Mouse (Mus musculus) lung, adult 2 months (tissue): Measurements from ENCODE around the gene Tmem145. TPM values are rescaled to one million over a fixed set of nuclear protein-coding genes. Genes with fewer than 3 reads are reported as not detected.

Source experiments
- DNase-seq: peaks from one replicate; pipeline ENCODE4 v3.0.0; 2022
- H3K4me1 ChIP-seq: fragments of 200-500 bp; 2 replicates; pipeline ENCODE4 v1.6.1; 2011; ENCODE audit warnings: low read length; ENCODE audit not compliant: control insufficient read depth, insufficient read depth
- H3K4me3 ChIP-seq: fragments of 200-500 bp; replicated peaks from 2 replicates; pipeline ENCODE3; 2011; ENCODE audit warnings: low read depth, mild to moderate bottlenecking, control low read depth, low read length; ENCODE audit errors: extremely low read depth
- CTCF ChIP-seq: fragments of 200-500 bp; IDR thresholded peaks from 2 replicates; pipeline ENCODE4 v1.5.1; 2011; ENCODE audit warnings: mild to moderate bottlenecking, low read length, control low read depth; ENCODE audit not compliant: insufficient read depth
- POLR2A ChIP-seq: fragments of 200-500 bp; IDR thresholded peaks from 2 replicates; pipeline ENCODE4 v1.6.1; 2011; ENCODE audit warnings: low read depth, mild to moderate bottlenecking, control low read depth, low read length, borderline replicate concordance; ENCODE audit errors: extremely low read depth
- WGBS: fragments of 180-500 bp; shearing (Covaris S2); methylation state at CpG from one replicate; pipeline ENCODE4 v1.1.7; 2018; 5-methylcytosine and 5-hydroxymethylcytosine counted together
- polyA plus RNA-seq: library from polyadenylated mRNA; depleted of rRNA; stranded (reverse); fragments of >200 nt; gene quantifications from 2 replicates; pipeline ENCODE4 v1.2.3, GENCODE M21; 2012

Gene Tmem145
- polyA plus RNA-seq, 1 experiment: not detected

DNA sequence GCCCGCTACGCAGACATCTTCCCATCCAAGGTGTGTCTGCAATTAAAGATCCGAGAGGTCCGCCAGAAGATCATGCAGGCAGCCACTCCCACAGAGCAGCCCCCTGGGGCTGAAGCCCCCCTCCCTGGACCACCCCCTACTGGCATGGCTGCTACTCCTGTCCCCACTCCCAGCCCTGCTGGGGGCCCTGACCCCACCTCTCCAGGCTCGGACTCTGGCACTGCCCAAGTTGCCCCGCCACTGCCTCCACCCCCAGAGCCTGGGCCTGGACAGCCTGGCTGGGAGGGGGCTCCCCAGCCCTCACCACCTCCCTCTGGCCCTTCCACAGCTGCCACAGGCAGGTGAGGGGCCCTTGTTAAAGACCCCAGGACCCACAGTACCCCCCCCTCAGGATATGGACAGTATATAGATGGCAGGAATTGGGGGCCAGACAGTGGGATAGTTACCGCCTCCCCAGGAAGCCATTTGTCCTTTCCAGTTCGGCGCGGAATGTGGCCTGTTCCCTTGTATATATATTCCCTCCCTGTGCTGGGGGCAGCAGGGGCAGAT, 12.6 kb upstream of the Tmem145 start:
- Histone ChIP-seq H3K4me3 (no peak overlapping the region), H3K4me1 (no peaks in the 10 kb centered on the region)
- 77% methylated on average over 10 of the region's 10 CpGs for WGBS
- DNase-seq: no peak
- no peak for TF ChIP-seq CTCF
- TF ChIP-seq POLR2A: no peak

DNA sequence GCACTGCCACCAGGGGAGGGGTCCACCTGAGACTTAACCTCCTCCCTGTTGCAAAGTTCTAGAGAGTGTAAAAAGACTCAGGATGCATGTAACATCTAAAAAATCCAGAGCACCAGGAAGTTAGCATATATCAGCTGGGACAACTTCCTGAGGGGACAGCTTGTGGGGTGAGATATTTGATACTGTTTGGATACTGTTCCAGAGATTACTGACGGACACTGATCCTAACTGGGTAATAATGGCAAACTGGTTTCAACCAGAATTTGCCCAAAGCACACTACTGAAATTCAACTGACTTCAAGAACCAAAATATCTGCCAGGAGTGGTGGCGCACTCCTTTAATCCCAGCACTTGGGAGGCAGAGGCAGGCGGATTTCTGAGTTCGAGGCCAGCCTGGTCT, 11.4 kb upstream of the Tmem145 start:
- WGBS: 86% methylated on average over 4 of the region's 4 CpGs
- DNase-seq: no peak
- no peaks in the 10 kb centered on the region for H3K4me1 ChIP-seq
- TF ChIP-seq POLR2A (no peak), CTCF (no peak)
- H3K4me3 ChIP-seq: no peak overlapping the region

DNA sequence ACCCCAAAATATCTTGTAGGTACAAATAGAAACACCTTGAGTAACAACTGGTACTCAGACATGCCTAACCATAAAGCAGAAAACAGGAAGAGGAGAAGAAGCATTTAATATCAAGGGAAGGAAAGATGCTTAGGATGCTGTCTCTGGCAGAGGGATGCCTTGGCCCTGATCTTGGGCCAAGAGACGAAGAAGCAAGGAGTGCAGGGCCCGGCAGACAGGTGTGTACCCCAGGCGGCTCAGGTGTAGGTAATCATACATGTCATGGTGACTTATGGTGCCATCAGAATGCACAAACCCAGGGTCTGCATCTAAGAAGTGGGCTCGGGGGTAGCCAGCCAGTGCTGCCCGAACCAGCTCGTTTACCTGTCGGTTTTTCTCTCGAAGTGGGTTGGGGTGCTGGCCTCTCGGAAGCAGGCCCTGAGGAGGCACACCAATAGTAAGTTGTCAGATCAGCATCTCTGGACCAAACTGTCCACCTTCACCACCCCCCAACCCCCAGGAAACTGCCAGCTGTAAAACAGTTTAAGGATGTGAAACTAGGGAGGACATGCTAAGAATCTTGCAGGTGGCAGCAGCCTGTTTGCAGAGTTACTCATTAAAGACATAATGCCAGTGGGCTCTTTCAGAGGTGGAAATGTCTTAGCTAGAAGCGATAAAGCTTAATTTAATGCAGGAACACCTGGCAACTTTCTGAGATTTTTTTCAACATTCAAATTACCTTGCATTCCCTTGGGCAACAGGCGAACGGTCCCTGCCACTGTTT, 10.8 kb upstream of the Tmem145 start:
- DNase-seq: no peak
- H3K4me3 ChIP-seq: no peak overlapping the region
- H3K4me1 ChIP-seq: no peaks in the 10 kb centered on the region
- TF ChIP-seq CTCF (no peak), POLR2A (no peak)
- 86% methylated on average over 12 of the region's 12 CpGs for WGBS

DNA sequence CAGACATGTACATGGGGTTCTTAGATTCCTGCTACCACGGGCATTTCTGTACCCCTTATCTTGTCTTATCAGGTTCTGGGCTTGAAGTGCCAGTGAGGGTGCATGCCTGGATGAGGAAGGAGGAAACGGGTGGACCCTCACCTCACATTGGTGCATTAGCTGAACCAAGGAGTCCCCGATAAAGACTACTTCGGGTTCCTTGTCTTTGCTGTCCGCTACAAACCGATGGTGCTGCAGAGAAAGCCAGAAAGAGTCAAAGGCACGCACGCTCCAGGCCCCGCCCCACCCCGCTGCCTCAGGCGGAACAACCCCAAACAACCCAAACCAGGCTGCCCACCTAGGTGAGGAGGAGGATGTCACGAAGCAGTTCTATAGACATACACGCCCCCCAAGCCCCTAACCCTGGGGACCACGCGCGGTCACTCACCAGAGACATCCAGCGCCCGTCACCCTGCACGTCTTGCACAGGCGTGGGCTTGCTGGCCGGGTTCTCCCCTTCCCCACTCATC, 8.9 kb upstream of the Tmem145 start:
- H3K4me1 ChIP-seq: no peaks in the 10 kb centered on the region
- TF ChIP-seq POLR2A (no peak), CTCF (no peak)
- H3K4me3 ChIP-seq: peak overlapping the region; percentile 87
- DNase-seq: no peak
- WGBS: under 1% methylated on average over 21 of the region's 21 CpGs

DNA sequence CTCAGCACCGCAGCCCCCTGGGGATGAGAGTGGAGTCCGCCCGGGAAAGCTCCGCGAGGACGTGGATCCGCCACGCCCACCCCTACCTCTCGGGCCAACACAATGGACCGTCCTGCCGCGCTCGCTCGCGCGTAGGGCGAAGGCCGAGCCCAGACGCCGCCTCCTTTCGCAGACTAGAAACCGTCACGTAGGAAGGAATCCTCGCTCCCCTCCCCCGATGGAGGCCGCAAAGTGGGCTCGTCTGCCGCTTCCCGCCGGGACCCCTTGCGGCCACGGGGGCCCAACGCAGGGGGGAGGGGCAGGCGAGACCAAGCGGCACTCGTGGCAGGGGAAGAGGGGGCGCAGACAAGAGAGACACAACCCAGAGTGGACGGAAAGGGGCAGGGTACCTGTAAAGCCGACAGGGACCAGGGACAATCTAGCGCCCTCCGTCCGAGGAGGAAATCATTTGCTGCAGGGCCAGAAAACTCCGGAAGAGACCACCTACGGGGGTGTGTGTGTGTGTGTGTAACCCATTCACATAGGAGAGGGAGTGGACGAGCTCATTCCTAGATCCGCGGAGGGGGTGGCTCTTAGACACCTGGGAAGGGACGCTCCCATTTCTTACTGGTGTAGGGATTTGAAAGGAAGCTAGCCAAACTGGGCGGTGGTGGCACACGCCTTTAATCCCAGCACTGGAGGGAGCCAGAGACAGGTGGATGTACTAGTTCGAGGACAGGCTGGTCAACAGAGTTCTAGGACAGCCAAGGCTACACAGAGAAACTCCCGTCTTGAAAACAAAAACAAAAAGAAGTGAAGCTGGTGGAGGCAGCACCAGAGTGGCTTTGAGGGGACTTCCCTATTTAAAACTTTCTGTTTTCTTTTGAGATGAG, 8.2 kb upstream of the Tmem145 start, which contains the start of gene Pafah1b3:
Gene Pafah1b3, minus strand, starts transcription at position 533 of the 872 bp plus-strand sequence.
- no peaks in the 10 kb centered on the region for H3K4me1 ChIP-seq
- WGBS: under 1% methylated on average over 52 of the region's 52 CpGs
- peak; percentile 75 for DNase-seq

DNA sequence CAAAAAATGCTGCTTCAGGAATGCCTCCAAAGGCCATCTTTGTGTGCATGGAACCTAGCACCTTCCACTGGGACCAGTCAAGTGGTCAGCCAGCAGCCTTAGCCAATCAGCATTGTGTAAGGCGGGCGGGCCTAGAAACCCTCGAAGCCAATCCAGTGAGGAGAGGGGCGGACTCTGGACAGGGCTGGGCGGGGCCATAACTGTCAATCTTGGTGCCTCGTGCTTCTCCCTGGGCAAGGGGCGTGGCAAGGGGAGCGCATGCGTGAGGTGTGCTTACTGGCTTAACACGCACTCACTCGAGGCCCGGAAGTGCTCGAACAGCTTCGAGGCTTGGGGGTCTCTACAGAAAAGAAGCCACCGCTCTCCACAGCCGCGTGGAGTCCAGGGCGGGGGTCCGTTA, 4.8 kb upstream of the Tmem145 start, which contains the start of gene Prr19:
Gene Prr19, plus strand, starts transcription at position 349 of the 400 bp plus-strand sequence.
- no peaks in the 10 kb centered on the region for H3K4me1 ChIP-seq
- no peak for DNase-seq
- TF ChIP-seq POLR2A (no peak), CTCF (no peak)
- WGBS: 56% methylated on average over 19 of the region's 19 CpGs
- H3K4me3 ChIP-seq: no peak within 1 kb of the TSS

More for the DNA sequence above, 8.2 kb upstream of the Tmem145 start, which contains the start of gene Pafah1b3:
- TF ChIP-seq CTCF (peak; percentile 29; the same call in 1 of the 2 replicates), POLR2A (peak; percentile 30; the same call in 1 of the 2 replicates)
- H3K4me3 ChIP-seq: peak within 1 kb of the TSS; percentile 87

DNA sequence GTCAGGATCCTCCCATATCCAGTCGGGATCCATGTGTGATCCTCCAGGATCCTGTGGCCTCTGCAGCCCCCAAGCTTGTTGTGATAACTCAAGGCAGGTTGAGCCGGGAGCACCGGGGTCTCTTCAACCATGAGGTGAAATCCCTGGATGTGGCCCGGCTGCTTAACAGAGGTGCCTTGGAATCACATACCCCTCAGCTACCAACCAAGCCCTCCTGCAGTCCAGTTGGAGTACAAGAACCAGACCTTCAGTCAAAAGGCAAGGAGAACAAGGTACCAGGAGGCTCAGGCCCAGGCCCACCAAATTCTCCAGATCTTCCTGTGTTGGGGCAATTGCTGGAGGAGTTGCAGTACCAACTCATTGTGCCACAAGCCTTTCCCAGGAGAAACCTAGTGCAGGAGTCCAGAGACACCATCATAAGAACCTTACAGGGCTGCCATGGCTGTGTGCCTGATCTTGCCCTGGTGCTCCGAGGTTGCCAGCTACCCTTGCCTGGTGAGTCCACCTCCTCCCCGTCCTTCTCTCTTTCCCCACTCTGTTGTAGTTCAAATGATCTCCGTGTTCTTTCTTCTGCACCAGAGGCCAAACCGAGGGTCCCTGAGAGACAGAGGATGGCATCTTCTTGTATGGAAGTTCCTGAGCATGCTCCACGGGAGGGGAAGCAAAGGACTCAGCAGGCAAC, 2.8 kb upstream of the Tmem145 start:
- DNase-seq: no peak
- WGBS: 55% methylated on average over 9 of the region's 9 CpGs
- Histone ChIP-seq H3K4me3 (no peak overlapping the region), H3K4me1 (no peaks in the 10 kb centered on the region)
- no peak for TF ChIP-seq POLR2A
- TF ChIP-seq CTCF: no peak

DNA sequence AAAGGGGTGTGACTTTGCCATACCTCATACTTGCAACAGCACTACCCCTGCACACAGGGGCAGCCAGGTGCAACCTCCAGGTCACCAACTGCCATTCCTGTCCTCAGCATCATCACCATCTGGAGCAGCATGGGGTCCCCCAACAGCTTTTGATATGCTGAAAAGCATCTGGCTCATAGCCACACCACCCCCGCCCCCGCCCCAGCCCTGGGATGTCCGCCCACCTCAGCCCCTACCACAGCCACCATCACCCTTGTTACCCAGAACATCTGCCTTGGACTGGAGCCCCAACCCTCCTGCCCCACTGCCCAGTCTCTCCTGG, 2.3 kb upstream of the Tmem145 start:
- Histone ChIP-seq H3K4me3 (no peak overlapping the region), H3K4me1 (no peaks in the 10 kb centered on the region)
- 71% methylated on average over 3 of the region's 3 CpGs for WGBS
- DNase-seq: no peak
- TF ChIP-seq POLR2A: no peak
- no peak for TF ChIP-seq CTCF

DNA sequence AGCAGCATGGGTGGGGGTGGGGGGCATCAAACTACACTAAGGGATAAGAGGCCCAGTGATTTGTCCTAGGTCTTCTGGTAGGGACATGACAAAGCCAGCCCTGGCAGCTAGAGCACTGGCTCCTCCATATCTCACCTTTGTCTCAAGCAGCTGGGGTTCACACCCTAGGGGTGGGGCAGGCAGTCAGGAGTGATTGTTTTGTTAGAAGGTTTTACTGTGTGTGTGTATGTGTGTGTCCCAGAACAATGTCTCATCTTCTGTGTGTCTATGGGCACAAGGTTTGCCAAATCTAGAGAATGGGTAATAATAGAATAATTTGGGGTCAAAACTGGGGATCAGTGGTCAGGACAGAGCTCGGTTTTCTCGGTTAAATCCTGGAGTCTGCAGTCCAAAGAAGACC, 425 bp upstream of the Tmem145 start:
- Histone ChIP-seq H3K4me3 (no peak overlapping the region), H3K4me1 (no peaks in the 10 kb centered on the region)
- no peak for DNase-seq
- WGBS: 0% methylated on average over 2 of the region's 2 CpGs
- no peak for TF ChIP-seq CTCF
- TF ChIP-seq POLR2A: no peak
